Mouse (Mus musculus) layer of hippocampus, adult 11-12 months (tissue): ENCODE data around the gene Ganc.

ENCODE experiments used
- DNase-seq: peaks from one replicate; pipeline ENCODE4 v3.0.0; 2022; ENCODE audit warnings: low spot score

Ganc gene

GRCm38 (mm10) chr2:120450724-120451123 lies 47.0 kb downstream of the Ganc start:
- DNase-seq = no peak

GRCm38 (mm10) chr2:120452600-120452999 lies 48.9 kb downstream of the Ganc start:
- no peak for DNase-seq

GRCm38 (mm10) chr2:120454987-120455386 lies 51.3 kb downstream of the Ganc start:
- no peak for DNase-seq

GRCm38 (mm10) chr2:120455719-120456118 lies 52.0 kb downstream of the Ganc start, which contains the start of gene Capn3:
Capn3 (plus strand) TSS chr2:120456019.
- DNase-seq = no peak

GRCm38 (mm10) chr2:120460216-120460615 lies 56.5 kb downstream of the Ganc start:
- DNase-seq = no peak

GRCm38 (mm10) chr2:120463328-120463727 lies 59.6 kb downstream of the Ganc start:
- DNase-seq = no peak

GRCm38 (mm10) chr2:120464091-120464490 lies 60.4 kb downstream of the Ganc start:
- DNase-seq = no peak

GRCm38 (mm10) chr2:120464732-120465396 lies 61.2 kb downstream of the Ganc start:
- DNase-seq = no peak

- DNase-seq = no peak
Observed at GRCm38 (mm10) chr2:120465397-120465785, 61.7 kb downstream of the Ganc start.

- no peak for DNase-seq
Observed at GRCm38 (mm10) chr2:120468011-120468410, 64.3 kb downstream of the Ganc start.

GRCm38 (mm10) chr2:120469220-120469619 lies 65.5 kb downstream of the Ganc start:
- no peak for DNase-seq

GRCm38 (mm10) chr2:120469715-120470114 lies 66.0 kb downstream of the Ganc start:
- no peak for DNase-seq

GRCm38 (mm10) chr2:120470856-120471255 lies 67.2 kb downstream of the Ganc start:
- no peak for DNase-seq

- DNase-seq = no peak
Observed at GRCm38 (mm10) chr2:120476277-120477087, 72.8 kb downstream of the Ganc start.

- DNase-seq = peak; percentile 85
Observed at GRCm38 (mm10) chr2:120478600-120478999, 74.9 kb downstream of the Ganc start.

- DNase-seq = no peak
Observed at GRCm38 (mm10) chr2:120481921-120482320, 78.2 kb downstream of the Ganc start.

GRCm38 (mm10) chr2:120482506-120483389 lies 79.1 kb downstream of the Ganc start:
- no peak for DNase-seq

- DNase-seq = no peak
Observed at GRCm38 (mm10) chr2:120484241-120484640, 80.5 kb downstream of the Ganc start.

- no peak for DNase-seq
Observed at GRCm38 (mm10) chr2:120493254-120493653, 89.6 kb downstream of the Ganc start.

- peak; percentile 63 for DNase-seq
Observed at GRCm38 (mm10) chr2:120496511-120496910, 92.8 kb downstream of the Ganc start.

GRCm38 (mm10) chr2:120499971-120500471 lies 96.3 kb downstream of the Ganc start:
- no peak for DNase-seq
